8 mouse cellular contexts compared by ENCODE assay signal in genomic region chr1:37891400-37891799, GRCm38 (mm10). TPM values are rescaled to one million over a fixed set of nuclear protein-coding genes. Genes with fewer than 3 reads are reported as not detected.
DNase-seq lines count a peak whose midpoint lies in the region; TF ChIP-seq lines count a peak whose summit lies in the region.

No protein-coding gene starts in this region.

- 0 out of 2 replicates have a peak overlapping the region, but pooled peaks have one; percentile 11 for H3K9ac ChIP-seq in liver, adult 2 months (ENCODE audit: low read depth, low read length)

- 37% methylated on average over 3 of the region's 3 CpGs for WGBS in liver, adult 2 months
- 80% methylated on average over 3 of the region's 3 CpGs for WGBS in embryonic facial prominence, embryonic 10.5 days
- 86% methylated on average over 3 of the region's 3 CpGs for WGBS in limb, embryonic 10.5 days

- peaks cover 21% of the 10 kb centered on the region; the same call in 1 of the 2 replicates for H3K79me2 ChIP-seq in liver, adult 2 months (ENCODE audit: control insufficient read depth, insufficient read depth, low read length)

- peak; percentile 48 for DNase-seq in liver, adult 2 months (ENCODE audit: extremely low read depth, low read depth, low spot score)
- no peak for DNase-seq in liver
- DNase-seq in embryonic facial prominence, embryonic 10.5 days (ENCODE audit: low spot score): no peak
- no peak for DNase-seq in limb, embryonic 10.5 days (ENCODE audit: low spot score)
- peak; percentile 37 for DNase-seq in retina, embryonic 14.5 days (ENCODE audit: low spot score)
- DNase-seq in embryo, embryonic 11 days: no peak
- DNase-seq in cerebellum, postnatal 14 days: no peak
- no peak for DNase-seq in layer of hippocampus, adult 9-10 months (ENCODE audit: low spot score)

- no peaks in the 10 kb centered on the region for H3K27me3 ChIP-seq in liver, adult 2 months (ENCODE audit: control insufficient read depth, insufficient read depth, low read length)
- H3K27me3 ChIP-seq in embryonic facial prominence, embryonic 10.5 days (replicated peaks; ENCODE audit: low read depth, poor library complexity, severe bottlenecking): no peaks in the 10 kb centered on the region
- H3K27me3 ChIP-seq in limb, embryonic 10.5 days (ENCODE audit: low read depth, poor library complexity, severe bottlenecking): no peaks in the 10 kb centered on the region

- 0 out of 2 replicates have a peak, but pooled peaks have one; percentile 9 for TF ChIP-seq CTCF in liver, adult 2 months (IDR thresholded peaks at IDR 0.05; ENCODE audit: low read depth, low read length)

- H3K4me3 ChIP-seq in liver, adult 2 months (ENCODE audit: insufficient read depth, low read depth, low read length): no peak overlapping the region; the same call in 1 of the 2 replicates
- peak overlapping the region; percentile 81 for H3K4me3 ChIP-seq in embryonic facial prominence, embryonic 10.5 days
- H3K4me3 ChIP-seq in limb, embryonic 10.5 days: peak overlapping the region; percentile 78

- H3K36me3 ChIP-seq in liver, adult 2 months (ENCODE audit: control insufficient read depth, insufficient read depth, low read length): peaks cover 16% of the 10 kb centered on the region
- peaks cover 28% of the 10 kb centered on the region for H3K36me3 ChIP-seq in embryonic facial prominence, embryonic 10.5 days (replicated peaks)
- peaks cover 30% of the 10 kb centered on the region for H3K36me3 ChIP-seq in limb, embryonic 10.5 days

- no peaks in the 10 kb centered on the region for H3K9me3 ChIP-seq in embryonic facial prominence, embryonic 10.5 days
- H3K9me3 ChIP-seq in limb, embryonic 10.5 days (replicated peaks): no peaks in the 10 kb centered on the region

- H3K4me1 ChIP-seq in liver, adult 2 months (ENCODE audit: control insufficient read depth, insufficient read depth, low read length): peaks cover 13% of the 10 kb centered on the region; the same call in 1 of the 2 replicates
- H3K4me1 ChIP-seq in embryonic facial prominence, embryonic 10.5 days: peaks cover 17% of the 10 kb centered on the region
- peaks cover 16% of the 10 kb centered on the region for H3K4me1 ChIP-seq in limb, embryonic 10.5 days

- H3K27ac ChIP-seq in liver, adult 2 months (replicated peaks; ENCODE audit: insufficient read depth, low read depth, low read length): no peak overlapping the region
- H3K27ac ChIP-seq in embryonic facial prominence, embryonic 10.5 days (replicated peaks): no peak overlapping the region
- H3K27ac ChIP-seq in limb, embryonic 10.5 days: no peak overlapping the region

- no peak for TF ChIP-seq POLR2A in liver, adult 2 months (IDR thresholded peaks at IDR 0.05; ENCODE audit: extremely low read depth, insufficient read depth, low read length)

RNA-seq across cellular contexts. Expression of gene Mrpl30, which starts 1.1 kb away (rescaled TPM):
- total RNA-seq in liver, adult 2 months (2014; rRNA removed): 83.6 and 111 TPM in 2 replicates
- polyA plus RNA-seq in liver, adult 2 months (2012; rRNA removed): 46.4 and 65.0 TPM in 2 replicates
- polyA plus RNA-seq in embryonic facial prominence, embryonic 10.5 days (2016; fragmentation: Nextera tagmentation; extraction: Ambion mirVana): 246 and 254 TPM in 2 replicates
- polyA plus RNA-seq in limb, embryonic 10.5 days (2016; fragmentation: Nextera tagmentation; extraction: Ambion mirVana): 263 and 266 TPM in 2 replicates

RNA-seq across cellular contexts. Expression of gene Mitd1, which starts 1.2 kb away (rescaled TPM):
- total RNA-seq in liver, adult 2 months (2014; rRNA removed): 8.6 and 10.7 TPM in 2 replicates
- 3.5 and 4.6 TPM in 2 replicates for polyA plus RNA-seq in liver, adult 2 months (2012; rRNA removed)
- 23.9 and 28.1 TPM in 2 replicates for polyA plus RNA-seq in embryonic facial prominence, embryonic 10.5 days (2016; fragmentation: Nextera tagmentation; extraction: Ambion mirVana)
- polyA plus RNA-seq in limb, embryonic 10.5 days (2016; fragmentation: Nextera tagmentation; extraction: Ambion mirVana): 22.4 and 22.7 TPM in 2 replicates

RNA-seq across cellular contexts. Expression of gene Lipt1, which starts 19.9 kb away (rescaled TPM):
- total RNA-seq in liver, adult 2 months (2014; rRNA removed): 10.2 and 10.3 TPM in 2 replicates
- polyA plus RNA-seq in liver, adult 2 months (2012; rRNA removed): 2.2 and 3.1 TPM in 2 replicates
- 7.9 and 8.9 TPM in 2 replicates for polyA plus RNA-seq in embryonic facial prominence, embryonic 10.5 days (2016; fragmentation: Nextera tagmentation; extraction: Ambion mirVana)
- 6.2 and 8.1 TPM in 2 replicates for polyA plus RNA-seq in limb, embryonic 10.5 days (2016; fragmentation: Nextera tagmentation; extraction: Ambion mirVana)

RNA-seq across cellular contexts. Expression of gene Lyg2, which starts 24.9 kb away (rescaled TPM):
- not detected in 2 replicates for total RNA-seq in liver, adult 2 months (2014; rRNA removed)
- polyA plus RNA-seq in liver, adult 2 months (2012; rRNA removed): not detected in 2 replicates
- polyA plus RNA-seq in embryonic facial prominence, embryonic 10.5 days (2016; fragmentation: Nextera tagmentation; extraction: Ambion mirVana): not detected in 2 replicates
- 0.05 and 0.10 TPM in 2 replicates for polyA plus RNA-seq in limb, embryonic 10.5 days (2016; fragmentation: Nextera tagmentation; extraction: Ambion mirVana)

RNA-seq across cellular contexts. Expression of gene Tsga10, which starts 25.2 kb away (rescaled TPM):
- total RNA-seq in liver, adult 2 months (2014; rRNA removed): 1.2 and 1.4 TPM in 2 replicates
- polyA plus RNA-seq in liver, adult 2 months (2012; rRNA removed): 0.24 and 0.30 TPM in 2 replicates
- 6.6 and 7.5 TPM in 2 replicates for polyA plus RNA-seq in embryonic facial prominence, embryonic 10.5 days (2016; fragmentation: Nextera tagmentation; extraction: Ambion mirVana)
- polyA plus RNA-seq in limb, embryonic 10.5 days (2016; fragmentation: Nextera tagmentation; extraction: Ambion mirVana): 6.9 and 7.1 TPM in 2 replicates

Comparison
In these comparisons a context has a peak if more than half of its experiments do, and no peak if none do; other contexts are left out.
1. DNase-seq: peak in liver, adult 2 months (single experiment) and retina, embryonic 14.5 days (single experiment); none in liver (single experiment), embryonic facial prominence, embryonic 10.5 days (single experiment), limb, embryonic 10.5 days (single experiment), embryo, embryonic 11 days (single experiment), cerebellum, postnatal 14 days (0 of 2) and layer of hippocampus, adult 9-10 months (single experiment).